Mouse (Mus musculus) skeletal muscle tissue, adult 2 months (tissue): ENCODE measurements around the gene Cacna1c.
"Not testable (repeated sequence)": the region's sequence is repeated elsewhere in the genome, so short reads cannot be mapped to it uniquely, and the experiment has no call there.

Experiments
- DNase-seq: peaks from one replicate; pipeline ENCODE4 v3.0.0-alpha.2; 2012; ENCODE audit warnings: low read depth, low spot score

Gene Cacna1c

DNA sequence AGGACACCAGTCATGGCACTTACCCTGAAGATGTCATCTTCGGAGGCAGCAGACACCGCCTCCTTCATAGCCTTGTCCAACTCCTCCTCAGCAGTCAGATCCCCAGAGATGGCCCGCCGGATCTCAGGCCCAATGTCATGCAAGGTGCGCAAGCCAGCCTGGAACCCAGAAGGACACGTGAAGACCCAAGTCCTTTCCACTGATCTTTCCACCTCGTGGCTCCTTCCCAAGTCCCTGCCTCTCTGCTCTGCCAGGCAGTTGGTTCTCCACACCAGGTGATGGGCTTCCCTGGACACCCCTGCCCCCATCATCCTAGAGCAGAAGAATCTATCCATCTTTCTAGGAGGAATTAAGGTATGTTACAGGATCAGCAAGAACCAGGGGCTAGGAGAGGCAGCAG lies 592.4 kb downstream of the Cacna1c start:
- no peak for DNase-seq

DNA sequence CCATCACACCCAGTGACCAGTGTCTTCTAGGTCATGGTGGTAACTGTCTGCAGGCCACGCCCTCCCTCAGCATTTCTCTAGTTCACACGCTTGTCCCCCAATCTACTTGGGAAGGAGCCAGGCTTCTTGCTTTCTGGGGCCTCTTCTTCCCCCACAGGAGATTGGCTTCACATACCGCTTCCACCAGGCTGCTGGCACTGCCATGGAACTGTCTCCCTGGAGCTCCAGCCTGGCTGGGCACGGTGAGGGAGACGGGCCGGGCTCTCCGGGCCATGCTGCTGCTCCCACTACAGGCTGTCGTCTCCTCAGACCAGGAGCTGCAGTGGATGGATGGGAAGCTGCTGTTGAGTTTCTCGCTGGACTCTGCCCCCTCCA lies 600.5 kb downstream of the Cacna1c start:
- no peak for DNase-seq

DNA sequence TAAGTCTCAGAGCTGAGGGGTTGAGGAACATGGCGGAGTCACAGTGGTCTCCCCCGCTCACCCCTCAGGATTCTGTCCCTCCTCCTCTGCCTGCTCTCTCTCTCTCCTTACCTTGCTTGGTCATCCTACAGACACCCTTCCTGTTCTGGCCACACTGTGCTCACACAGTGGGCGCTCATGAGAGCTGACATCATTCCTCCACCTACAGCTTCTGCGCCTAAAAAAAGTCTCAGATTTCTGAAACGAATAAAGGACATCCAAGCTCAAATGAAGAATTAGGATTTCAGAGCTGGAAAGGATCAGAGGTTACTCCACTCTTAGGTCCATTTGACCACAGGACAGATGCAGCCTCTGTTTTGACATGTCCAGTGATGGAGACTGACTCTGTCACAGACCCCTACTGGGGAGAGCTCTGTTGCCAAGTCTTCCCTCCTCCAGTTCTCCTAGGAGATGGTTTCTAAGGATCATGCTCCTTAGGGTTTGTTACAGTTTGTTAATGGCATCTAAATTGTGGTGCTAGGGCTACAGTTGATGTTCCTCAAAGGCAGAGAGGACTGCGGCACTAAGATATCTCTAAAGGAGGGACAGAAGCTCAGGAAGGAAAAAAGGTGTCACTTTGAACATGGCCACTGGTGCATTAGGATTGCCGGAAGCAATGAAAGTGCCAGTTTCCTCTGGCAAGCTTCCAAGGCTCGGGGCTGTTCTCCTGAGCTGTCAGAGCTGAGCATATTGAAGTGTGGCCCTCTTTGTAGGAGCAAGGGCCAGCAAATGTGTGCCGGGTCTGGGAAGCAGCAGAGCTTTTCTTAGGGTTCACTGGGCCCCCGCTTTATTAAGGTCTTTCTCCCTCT lies 601.2 kb downstream of the Cacna1c start:
- no peak for DNase-seq

DNA sequence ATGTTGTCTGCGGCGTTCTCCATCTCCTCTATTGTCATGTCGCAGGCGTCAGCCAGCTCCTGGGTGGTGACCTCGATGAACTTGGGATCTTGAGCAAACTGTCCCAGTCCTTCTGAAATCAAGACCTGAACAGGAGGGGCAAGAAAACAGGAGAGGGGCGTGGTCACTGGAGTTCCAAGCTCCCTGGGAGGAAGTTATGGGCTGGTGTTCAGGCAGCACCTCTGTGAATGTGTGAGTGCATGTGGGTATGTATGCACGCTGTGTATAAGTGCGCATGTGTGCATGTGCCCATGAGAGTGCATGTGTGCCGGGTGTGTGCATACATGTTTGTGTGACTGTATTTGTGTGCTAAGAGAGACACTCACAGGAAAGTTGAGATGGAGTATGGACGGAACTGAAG lies 602.1 kb downstream of the Cacna1c start:
- no peak for DNase-seq

DNA sequence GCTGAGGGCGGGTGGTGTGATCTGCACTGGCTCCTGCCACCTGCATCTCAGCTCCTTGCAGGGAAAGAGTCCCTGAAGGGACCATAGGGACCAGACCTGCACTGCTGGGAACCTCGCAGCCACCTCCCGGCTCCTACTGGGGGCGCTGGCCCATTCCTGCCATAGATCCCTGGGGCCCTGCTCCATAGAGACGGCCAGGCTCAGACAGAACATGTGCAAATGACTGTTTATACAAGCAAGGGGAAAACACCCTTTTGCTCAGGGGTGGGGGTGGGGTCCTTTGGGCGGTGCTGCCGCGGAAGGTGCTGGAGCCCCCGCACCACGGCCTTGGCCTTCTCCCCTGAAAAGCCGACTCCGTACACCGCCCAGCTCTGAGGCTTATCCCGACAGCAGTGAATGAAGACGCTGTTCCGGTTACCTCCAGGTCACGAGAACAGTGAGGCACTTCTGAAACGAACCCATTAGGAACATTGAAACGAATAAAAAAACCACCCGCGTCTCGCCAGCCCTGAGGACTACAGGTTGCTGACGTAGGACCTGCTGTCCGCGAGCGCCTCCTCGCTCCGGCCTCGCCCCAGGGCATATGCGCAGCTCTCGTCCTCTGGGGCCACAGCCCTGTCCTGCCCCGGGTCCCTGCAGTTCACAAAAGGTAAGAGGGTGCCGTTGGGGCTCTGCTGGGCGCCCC lies 602.7 kb downstream of the Cacna1c start:
- peak; percentile 4 for DNase-seq

DNA sequence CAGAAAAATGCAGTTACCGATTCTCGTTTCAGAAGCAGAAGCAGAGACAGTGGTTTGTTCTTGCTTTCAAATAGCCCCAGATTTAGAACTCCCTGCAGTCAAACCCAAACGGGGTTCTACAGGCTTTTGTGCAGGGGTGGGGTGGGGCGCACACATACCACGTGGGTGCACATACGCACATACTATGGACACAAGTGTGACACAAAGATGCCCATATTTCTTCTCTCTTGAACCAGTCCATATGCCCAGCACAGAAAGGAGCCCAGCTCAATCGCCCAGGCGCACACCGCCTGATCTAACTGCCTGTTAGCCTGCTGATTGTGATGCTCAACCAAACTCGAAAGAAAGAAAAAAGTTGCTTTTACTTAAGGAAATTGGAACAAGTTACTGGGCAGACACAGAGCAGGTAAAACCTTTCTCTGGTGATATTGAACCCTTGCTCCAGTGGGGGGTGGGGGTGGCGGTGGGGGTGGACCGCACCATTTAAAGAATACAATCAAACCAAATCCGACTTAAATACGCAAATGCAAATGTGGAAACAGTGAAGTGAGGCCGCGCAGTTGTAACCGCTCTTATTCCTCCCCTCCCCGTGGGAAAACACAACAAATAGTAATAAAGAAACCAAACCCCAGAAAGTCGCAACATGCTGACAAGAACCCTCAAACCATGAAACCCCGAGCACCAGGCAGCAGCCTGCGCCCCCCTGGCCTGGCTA lies 603.4 kb downstream of the Cacna1c start:
- DNase-seq = no peak

DNA sequence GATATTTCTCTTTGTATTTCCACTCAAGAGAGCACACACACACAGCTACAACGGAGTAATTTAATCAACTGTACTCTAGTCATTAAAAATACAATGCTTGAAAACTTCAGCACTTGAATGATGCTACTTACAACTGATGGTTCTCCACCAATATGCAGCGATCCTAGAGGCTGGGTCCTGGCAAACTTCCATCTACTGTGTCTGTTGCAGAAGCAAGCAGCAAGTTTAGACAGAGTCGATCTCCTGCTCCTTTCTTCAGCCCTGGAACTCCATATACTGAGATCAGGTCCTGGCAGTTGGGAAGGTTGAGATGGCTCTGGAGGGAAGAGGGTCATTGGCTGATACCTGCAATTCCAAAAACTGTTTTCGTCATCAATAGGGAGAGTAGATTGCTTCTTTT lies 617.5 kb downstream of the Cacna1c start:
- DNase-seq = not testable (repeated sequence)

DNA sequence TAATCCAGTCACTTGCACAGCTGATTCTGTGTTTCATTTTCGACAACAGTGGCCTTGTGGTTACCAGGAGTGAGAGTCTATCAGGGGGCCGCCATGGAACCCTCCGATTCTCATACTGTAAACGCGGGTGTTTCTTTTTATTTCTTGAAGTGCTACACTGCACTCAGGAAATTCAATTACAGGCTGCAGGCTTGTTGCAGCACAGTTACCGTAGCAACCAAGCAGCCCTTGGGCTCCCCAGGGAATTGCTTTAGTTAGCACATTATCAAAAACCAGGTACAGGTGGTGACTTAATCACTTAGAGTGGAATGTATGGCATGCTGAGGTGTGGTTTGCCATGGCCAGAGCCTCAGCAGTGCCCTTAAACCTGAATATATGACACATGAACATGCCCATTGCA lies 621.9 kb downstream of the Cacna1c start:
- DNase-seq = no peak

DNA sequence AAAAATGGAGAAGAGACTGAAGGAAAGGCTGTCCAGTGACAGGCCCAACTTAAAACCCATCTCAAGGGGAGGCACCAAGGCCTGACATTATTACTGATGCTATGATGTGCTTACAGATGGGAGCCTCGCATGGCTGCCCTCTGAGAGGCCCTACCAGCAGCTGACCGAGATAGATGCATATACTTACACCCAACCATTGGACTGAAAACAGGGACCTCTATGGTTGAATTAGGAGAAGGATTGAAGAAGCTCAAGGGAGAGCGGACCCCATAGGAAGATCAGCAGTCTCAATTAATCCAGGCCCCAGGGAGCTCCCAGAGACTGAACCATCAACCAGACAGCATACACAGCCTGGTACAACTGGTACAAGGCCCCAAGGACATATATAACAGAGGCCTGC lies 628.4 kb downstream of the Cacna1c start:
- no peak for DNase-seq

DNA sequence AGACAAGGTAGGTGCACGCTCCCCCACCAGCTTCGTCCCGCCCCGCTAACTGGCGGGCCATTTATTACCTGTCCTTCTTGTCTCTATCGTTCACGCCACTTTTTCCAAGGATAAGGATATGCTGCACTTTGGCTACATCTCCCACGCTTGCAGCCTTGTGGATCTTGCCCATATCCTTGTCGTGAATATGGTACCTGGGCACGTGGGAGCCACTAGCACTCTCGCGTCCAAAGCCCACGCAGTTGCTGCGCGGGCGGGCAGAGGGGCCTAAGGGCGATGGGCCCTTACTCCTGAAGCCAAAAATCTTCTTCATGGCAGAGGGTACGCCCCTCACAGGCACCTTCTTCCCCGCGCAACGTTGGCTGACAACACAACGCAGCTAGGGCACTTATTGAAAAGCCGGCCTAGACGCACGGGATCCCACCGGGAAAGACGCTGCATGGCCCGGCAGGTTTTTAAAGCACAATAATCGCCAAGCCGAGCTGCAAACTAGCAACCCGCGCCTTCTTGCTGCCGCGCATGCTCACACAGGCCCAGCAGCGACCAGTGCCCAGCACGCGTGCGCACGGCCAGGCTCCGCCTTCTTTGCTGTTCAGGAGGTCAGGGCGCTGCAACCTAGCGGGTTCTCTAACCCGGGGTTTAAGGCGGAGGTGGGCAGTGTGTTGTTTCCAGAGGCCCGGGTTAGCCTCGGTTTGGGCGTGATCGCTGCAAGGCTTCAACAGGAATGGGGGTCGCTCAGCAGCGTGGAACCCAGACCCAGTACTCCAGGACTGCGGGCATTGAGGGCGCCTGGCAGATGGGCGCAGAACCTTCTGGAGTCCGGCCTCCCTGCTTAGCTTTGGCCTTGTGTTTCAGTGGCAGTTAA lies 634.2 kb downstream of the Cacna1c start, which contains the start of gene Ankrd26:
TSS of gene Ankrd26 (minus strand) at position 482 of the 865 bp plus-strand sequence.
- peak; percentile 88 for DNase-seq

DNA sequence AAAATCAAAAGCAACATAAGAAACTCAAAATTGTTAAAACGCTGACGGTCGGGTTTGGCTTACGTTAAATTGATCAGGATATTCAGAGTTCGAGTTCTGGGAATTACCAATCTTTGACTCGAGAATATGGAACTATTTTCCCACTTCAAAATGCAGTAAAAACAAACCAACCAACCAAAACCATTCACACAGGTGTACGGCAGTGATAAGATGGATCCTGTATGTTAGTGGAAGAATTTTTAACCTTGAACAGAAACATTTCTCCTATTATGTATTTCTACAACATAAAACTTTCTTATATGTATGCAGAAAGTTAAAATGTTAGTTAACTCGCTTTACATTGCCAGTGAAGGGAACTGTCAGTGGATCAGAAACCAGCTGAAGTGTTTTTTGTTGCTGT lies 635.0 kb downstream of the Cacna1c start:
- no peak for DNase-seq

DNA sequence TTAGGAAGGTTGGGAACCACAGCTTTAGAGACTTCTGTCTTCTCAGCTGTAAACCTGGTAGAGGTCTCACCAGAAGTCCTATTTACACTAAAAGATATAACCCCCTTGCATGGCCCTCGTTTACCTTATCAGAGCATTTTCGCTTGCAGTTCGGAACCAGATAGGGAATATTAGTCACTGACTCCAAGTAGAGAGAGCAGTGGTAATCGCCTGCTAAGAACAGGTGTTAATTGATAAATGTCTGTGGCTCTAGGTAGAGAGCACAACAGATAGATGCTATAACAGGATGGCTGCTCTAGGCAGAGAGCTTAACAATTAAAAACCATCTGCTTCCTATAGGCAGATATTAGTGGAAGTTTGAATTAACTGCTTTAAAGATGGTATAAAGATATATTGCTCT lies 657.6 kb downstream of the Cacna1c start:
- DNase-seq = no peak
